Mouse (Mus musculus) megakaryocyte, embryonic 14.5 days (primary cell): ENCODE results near the gene Fam19a2. TPM values are rescaled to one million over a fixed set of nuclear protein-coding genes. Genes with fewer than 3 reads are reported as not detected.

Source experiments
- H3K27me3 ChIP-seq: replicated peaks from 2 replicates; pipeline ENCODE3; 2012; ENCODE audit warnings: inconsistent platforms
- H3K36me3 ChIP-seq: replicated peaks from 2 replicates; pipeline ENCODE3; 2012; ENCODE audit warnings: low read length, inconsistent platforms, mixed read lengths
- H3K4me1 ChIP-seq: 2 replicates; pipeline ENCODE4 v1.6.1; 2012; ENCODE audit warnings: inconsistent platforms
- H3K4me3 ChIP-seq: replicated peaks from 2 replicates; pipeline ENCODE3; 2012; ENCODE audit warnings: moderate library complexity, mild to moderate bottlenecking, inconsistent platforms
- H3K9me3 ChIP-seq: 2 replicates; pipeline ENCODE4 v1.6.1; 2012; ENCODE audit warnings: inconsistent platforms
- FLI1 ChIP-seq: IDR thresholded peaks from 2 replicates; pipeline ENCODE4 v1.6.1; 2012; ENCODE audit warnings: low read length, inconsistent platforms, mixed read lengths
- GATA1 ChIP-seq: IDR thresholded peaks from 3 replicates; pipeline ENCODE4 v1.6.1; 2012; ENCODE audit warnings: mixed read lengths, low read length, inconsistent platforms, borderline replicate concordance
- polyA plus RNA-seq: library from polyadenylated mRNA; stranded (reverse); fragments of >175 nt; gene quantifications from 2 replicates; pipeline ENCODE4 v1.2.3, GENCODE M21; 2012; ENCODE audit warnings: low replicate concordance; ENCODE audit not compliant: insufficient read depth

Gene Fam19a2
- polyA plus RNA-seq, 1 experiment, result not detected

- peaks cover 16% of the 10 kb centered on the region for H3K9me3 ChIP-seq
- H3K27me3 ChIP-seq, result no peaks in the 10 kb centered on the region
- H3K36me3 ChIP-seq, result no peaks in the 10 kb centered on the region
- H3K4me1 ChIP-seq, result no peaks in the 10 kb centered on the region
- no peak overlapping the region for H3K4me3 ChIP-seq
- TF ChIP-seq GATA1, result no peak
- TF ChIP-seq FLI1, result no peak
Observed at GRCm38 (mm10) chr10:123692186-123692925, 428.6 kb downstream of the Fam19a2 start.

- TF ChIP-seq GATA1, result no peak
- no peaks in the 10 kb centered on the region for H3K27me3 ChIP-seq
- no peaks in the 10 kb centered on the region for H3K36me3 ChIP-seq
- no peak overlapping the region for H3K4me3 ChIP-seq
- H3K4me1 ChIP-seq, result no peaks in the 10 kb centered on the region
- H3K9me3 ChIP-seq, result peaks cover 16% of the 10 kb centered on the region
Observed at GRCm38 (mm10) chr10:123692926-123693224, 429.1 kb downstream of the Fam19a2 start.

GRCm38 (mm10) chr10:123702595-123702994 lies 438.8 kb downstream of the Fam19a2 start:
- Histone ChIP-seq H3K4me1 (no peaks in the 10 kb centered on the region), H3K27me3 (no peaks in the 10 kb centered on the region), H3K36me3 (no peaks in the 10 kb centered on the region), H3K9me3 (peaks cover 22% of the 10 kb centered on the region), H3K4me3 (no peak overlapping the region)
- TF ChIP-seq FLI1, result no peak
- TF ChIP-seq GATA1, result no peak

GRCm38 (mm10) chr10:123707026-123707425 lies 443.2 kb downstream of the Fam19a2 start:
- no peaks in the 10 kb centered on the region for H3K4me1 ChIP-seq
- TF ChIP-seq FLI1 (no peak), GATA1 (no peak)
- no peaks in the 10 kb centered on the region for H3K27me3 ChIP-seq
- H3K36me3 ChIP-seq, result no peaks in the 10 kb centered on the region
- H3K9me3 ChIP-seq, result peaks cover 25% of the 10 kb centered on the region
- no peak overlapping the region for H3K4me3 ChIP-seq

GRCm38 (mm10) chr10:123710738-123711137 lies 446.9 kb downstream of the Fam19a2 start:
- no peaks in the 10 kb centered on the region for H3K36me3 ChIP-seq
- no peaks in the 10 kb centered on the region for H3K27me3 ChIP-seq
- no peak overlapping the region for H3K4me3 ChIP-seq
- peaks cover 16% of the 10 kb centered on the region for H3K9me3 ChIP-seq
- no peaks in the 10 kb centered on the region for H3K4me1 ChIP-seq
- TF ChIP-seq FLI1 (no peak), GATA1 (no peak)

GRCm38 (mm10) chr10:123721952-123722460 lies 458.2 kb downstream of the Fam19a2 start:
- H3K4me1 ChIP-seq, result no peaks in the 10 kb centered on the region
- H3K27me3 ChIP-seq, result no peaks in the 10 kb centered on the region
- no peaks in the 10 kb centered on the region for H3K36me3 ChIP-seq
- H3K4me3 ChIP-seq, result no peak overlapping the region
- no peak for TF ChIP-seq FLI1
- no peak for TF ChIP-seq GATA1
- H3K9me3 ChIP-seq, result peaks cover 13% of the 10 kb centered on the region

- Histone ChIP-seq H3K9me3 (peaks cover 10% of the 10 kb centered on the region), H3K36me3 (no peaks in the 10 kb centered on the region), H3K4me1 (no peaks in the 10 kb centered on the region), H3K4me3 (no peak overlapping the region), H3K27me3 (no peaks in the 10 kb centered on the region)
- TF ChIP-seq FLI1, result no peak
Observed at GRCm38 (mm10) chr10:123723641-123724040, 459.8 kb downstream of the Fam19a2 start.

GRCm38 (mm10) chr10:123748317-123748716 lies 484.5 kb downstream of the Fam19a2 start:
- TF ChIP-seq FLI1, result no peak
- TF ChIP-seq GATA1, result no peak
- Histone ChIP-seq H3K9me3 (peaks cover 15% of the 10 kb centered on the region), H3K27me3 (no peaks in the 10 kb centered on the region), H3K4me3 (no peak overlapping the region), H3K36me3 (no peaks in the 10 kb centered on the region), H3K4me1 (no peaks in the 10 kb centered on the region)

- peaks cover 13% of the 10 kb centered on the region; the same call in 1 of the 2 replicates for H3K9me3 ChIP-seq
- TF ChIP-seq FLI1 (no peak), GATA1 (no peak)
Observed at GRCm38 (mm10) chr10:123751676-123752280, 488.0 kb downstream of the Fam19a2 start.

GRCm38 (mm10) chr10:123752755-123753154 lies 489.0 kb downstream of the Fam19a2 start:
- peaks cover 13% of the 10 kb centered on the region; the same call in 1 of the 2 replicates for H3K9me3 ChIP-seq
- H3K4me1 ChIP-seq, result no peaks in the 10 kb centered on the region
- no peaks in the 10 kb centered on the region for H3K36me3 ChIP-seq
- no peak overlapping the region for H3K4me3 ChIP-seq
- H3K27me3 ChIP-seq, result no peaks in the 10 kb centered on the region
- TF ChIP-seq GATA1 (no peak), FLI1 (no peak)

More at GRCm38 (mm10) chr10:123751676-123752280, 488.0 kb downstream of the Fam19a2 start:
- Histone ChIP-seq H3K4me1 (no peaks in the 10 kb centered on the region), H3K36me3 (no peaks in the 10 kb centered on the region), H3K4me3 (no peak overlapping the region), H3K27me3 (no peaks in the 10 kb centered on the region)

GRCm38 (mm10) chr10:123753996-123754395 lies 490.2 kb downstream of the Fam19a2 start:
- H3K9me3 ChIP-seq, result peaks cover 13% of the 10 kb centered on the region; the same call in 1 of the 2 replicates
- no peaks in the 10 kb centered on the region for H3K27me3 ChIP-seq
- no peak overlapping the region for H3K4me3 ChIP-seq
- TF ChIP-seq FLI1, result no peak
- no peak for TF ChIP-seq GATA1
- no peaks in the 10 kb centered on the region for H3K36me3 ChIP-seq
- no peaks in the 10 kb centered on the region for H3K4me1 ChIP-seq
